Mouse (Mus musculus) limb, embryonic 10.5 days (tissue): ENCODE results near the gene Rb1. TPM values are rescaled to one million over a fixed set of nuclear protein-coding genes. Genes with fewer than 3 reads are reported as not detected.

ENCODE experiments used
- DNase-seq: peaks from one replicate; pipeline ENCODE4 v3.0.0-alpha.2; 2017; ENCODE audit warnings: low spot score
- H3K27ac ChIP-seq: fragments of 300-500 bp; sonication (generic); 2 replicates; pipeline ENCODE4 v1.5.1; 2016; ENCODE audit warnings: mild to moderate bottlenecking
- H3K27me3 ChIP-seq: fragments of 300-500 bp; sonication (generic); 2 replicates; pipeline ENCODE4 v1.6.1; 2016; ENCODE audit warnings: low read depth, mild to moderate bottlenecking; ENCODE audit not compliant: poor library complexity, severe bottlenecking
- H3K36me3 ChIP-seq: fragments of 300-500 bp; sonication (generic); 2 replicates; pipeline ENCODE4 v1.6.1; 2016; ENCODE audit warnings: mild to moderate bottlenecking, moderate library complexity
- H3K4me1 ChIP-seq: fragments of 300-500 bp; sonication (generic); 2 replicates; pipeline ENCODE4 v1.6.1; 2016
- H3K4me3 ChIP-seq: fragments of 300-500 bp; sonication (generic); 2 replicates; pipeline ENCODE4 v1.5.1; 2016; ENCODE audit warnings: mild to moderate bottlenecking, moderate library complexity
- H3K9me3 ChIP-seq: fragments of 300-500 bp; sonication (generic); replicated peaks from 2 replicates; pipeline ENCODE4 v1.6.1; 2016; ENCODE audit warnings: mild to moderate bottlenecking
- WGBS: fragments of 180-500 bp; shearing (Covaris S2); methylation state at CpG from one replicate; pipeline ENCODE4 v1.1.7; 2016; 5-methylcytosine and 5-hydroxymethylcytosine counted together
- polyA plus RNA-seq: library from polyadenylated mRNA; unstranded; fragments of >200 nt; fragmentation: Nextera tagmentation; extraction: Ambion mirVana; gene quantifications from 2 replicates; pipeline ENCODE4 v1.2.1, GENCODE M21; 2016

The Rb1 gene
- polyA plus RNA-seq, 1 experiment from 2014 or later: 24.8 TPM

- Histone ChIP-seq H3K27me3 (no peaks in the 10 kb centered on the region), H3K36me3 (peaks cover 3% of the 10 kb centered on the region; the same call in 1 of the 2 replicates), H3K9me3 (no peaks in the 10 kb centered on the region), H3K27ac (no peak overlapping the region), H3K4me1 (peaks cover 4% of the 10 kb centered on the region; the same call in 1 of the 2 replicates), H3K4me3 (no peak overlapping the region)
- no peak for DNase-seq
- 93% methylated on average over 5 of the region's 5 CpGs for WGBS
Measured at GRCm38 (mm10) chr14:73351118-73351517, 25.5 kb upstream of the Rb1 start.

- Histone ChIP-seq H3K36me3 (no peaks in the 10 kb centered on the region), H3K27ac (no peak overlapping the region), H3K4me3 (no peak overlapping the region), H3K4me1 (peaks cover 4% of the 10 kb centered on the region; the same call in 1 of the 2 replicates), H3K9me3 (no peaks in the 10 kb centered on the region), H3K27me3 (no peaks in the 10 kb centered on the region)
- no peak for DNase-seq
- 53% methylated on average over 1 of the region's 1 CpGs for WGBS
Measured at GRCm38 (mm10) chr14:73350029-73350428, 24.4 kb upstream of the Rb1 start.

GRCm38 (mm10) chr14:73349061-73349670 lies 23.5 kb upstream of the Rb1 start:
- no peaks in the 10 kb centered on the region for H3K9me3 ChIP-seq
- 72% methylated on average over 7 of the region's 7 CpGs for WGBS

GRCm38 (mm10) chr14:73347302-73347701 lies 21.7 kb upstream of the Rb1 start:
- H3K27me3 ChIP-seq: no peaks in the 10 kb centered on the region
- no peak overlapping the region for H3K4me3 ChIP-seq
- H3K36me3 ChIP-seq: no peaks in the 10 kb centered on the region
- 80% methylated on average over 9 of the region's 9 CpGs for whole genome bisulfite sequencing
- peaks cover 4% of the 10 kb centered on the region; the same call in 1 of the 2 replicates for H3K4me1 ChIP-seq
- no peak for DNase-seq
- H3K27ac ChIP-seq: no peak overlapping the region
- no peaks in the 10 kb centered on the region for H3K9me3 ChIP-seq

More at GRCm38 (mm10) chr14:73349061-73349670, 23.5 kb upstream of the Rb1 start:
- no peak for DNase-seq
- peaks cover 4% of the 10 kb centered on the region; the same call in 1 of the 2 replicates for H3K4me1 ChIP-seq
- no peaks in the 10 kb centered on the region for H3K36me3 ChIP-seq
- H3K27ac ChIP-seq: no peak overlapping the region
- no peak overlapping the region for H3K4me3 ChIP-seq
- no peaks in the 10 kb centered on the region for H3K27me3 ChIP-seq

- Histone ChIP-seq H3K36me3 (no peaks in the 10 kb centered on the region), H3K27me3 (no peaks in the 10 kb centered on the region), H3K4me3 (no peak overlapping the region), H3K27ac (no peak overlapping the region), H3K4me1 (peaks cover 4% of the 10 kb centered on the region; the same call in 1 of the 2 replicates), H3K9me3 (no peaks in the 10 kb centered on the region)
- 90% methylated on average over 4 of the region's 4 CpGs for WGBS
- DNase-seq: no peak
Measured at GRCm38 (mm10) chr14:73345614-73346013, 20.0 kb upstream of the Rb1 start.

GRCm38 (mm10) chr14:73340051-73340755 lies 14.6 kb upstream of the Rb1 start:
- DNase-seq: no peak
- Histone ChIP-seq H3K27ac (no peak overlapping the region), H3K9me3 (no peaks in the 10 kb centered on the region), H3K27me3 (no peaks in the 10 kb centered on the region), H3K4me3 (no peak overlapping the region), H3K4me1 (no peaks in the 10 kb centered on the region), H3K36me3 (no peaks in the 10 kb centered on the region)
- WGBS: 53% methylated on average over 6 of the region's 6 CpGs

- Histone ChIP-seq H3K4me3 (no peak overlapping the region), H3K36me3 (no peaks in the 10 kb centered on the region), H3K9me3 (no peaks in the 10 kb centered on the region), H3K27ac (no peak overlapping the region), H3K4me1 (no peaks in the 10 kb centered on the region), H3K27me3 (no peaks in the 10 kb centered on the region)
- DNase-seq: no peak
- 78% methylated on average over 3 of the region's 3 CpGs for WGBS
Measured at GRCm38 (mm10) chr14:73339615-73340014, 14.0 kb upstream of the Rb1 start.

- Histone ChIP-seq H3K36me3 (no peaks in the 10 kb centered on the region), H3K4me3 (no peak overlapping the region), H3K4me1 (no peaks in the 10 kb centered on the region), H3K27me3 (no peaks in the 10 kb centered on the region), H3K27ac (no peak overlapping the region), H3K9me3 (no peaks in the 10 kb centered on the region)
- no peak for DNase-seq
- WGBS: 81% methylated on average over 6 of the region's 6 CpGs
Measured at GRCm38 (mm10) chr14:73336316-73337080, 10.9 kb upstream of the Rb1 start.

GRCm38 (mm10) chr14:73334926-73335805 lies 9.5 kb upstream of the Rb1 start:
- WGBS: 87% methylated on average over 22 of the region's 22 CpGs
- Histone ChIP-seq H3K4me1 (no peaks in the 10 kb centered on the region), H3K9me3 (no peaks in the 10 kb centered on the region), H3K27me3 (no peaks in the 10 kb centered on the region), H3K27ac (no peak overlapping the region), H3K4me3 (no peak overlapping the region), H3K36me3 (no peaks in the 10 kb centered on the region)
- no peak for DNase-seq

- DNase-seq: no peak
- Histone ChIP-seq H3K27me3 (no peaks in the 10 kb centered on the region), H3K36me3 (no peaks in the 10 kb centered on the region), H3K4me3 (no peak overlapping the region), H3K27ac (no peak overlapping the region), H3K9me3 (no peaks in the 10 kb centered on the region), H3K4me1 (no peaks in the 10 kb centered on the region)
- 91% methylated on average over 3 of the region's 3 CpGs for WGBS
Measured at GRCm38 (mm10) chr14:73333880-73334279, 8.3 kb upstream of the Rb1 start.

GRCm38 (mm10) chr14:73331386-73331785 lies 5.8 kb upstream of the Rb1 start:
- no peak for DNase-seq
- H3K36me3 ChIP-seq: no peaks in the 10 kb centered on the region
- H3K4me1 ChIP-seq: peaks cover 6% of the 10 kb centered on the region; the same call in 1 of the 2 replicates
- H3K9me3 ChIP-seq: no peaks in the 10 kb centered on the region
- no peaks in the 10 kb centered on the region for H3K27me3 ChIP-seq
- 92% methylated on average over 4 of the region's 4 CpGs for whole genome bisulfite sequencing
- no peak overlapping the region for H3K27ac ChIP-seq
- H3K4me3 ChIP-seq: no peak overlapping the region

GRCm38 (mm10) chr14:73329871-73330270 lies 4.2 kb upstream of the Rb1 start:
- Histone ChIP-seq H3K36me3 (no peaks in the 10 kb centered on the region), H3K4me1 (peaks cover 8% of the 10 kb centered on the region), H3K27ac (no peak overlapping the region), H3K4me3 (no peak overlapping the region), H3K27me3 (no peaks in the 10 kb centered on the region), H3K9me3 (no peaks in the 10 kb centered on the region)
- 96% methylated on average over 2 of the region's 2 CpGs for WGBS
- DNase-seq: no peak
